Mouse (Mus musculus) kidney, adult 9 months (tissue): ENCODE measurements around the gene Gm6205.
"Not testable (repeated sequence)": the region's sequence is repeated elsewhere in the genome, so short reads cannot be mapped to it uniquely, and the experiment has no call there.

Experiments
- DNase-seq: peaks from one replicate; pipeline ENCODE4 v3.0.0; 2022

Gm6205 gene

DNA sequence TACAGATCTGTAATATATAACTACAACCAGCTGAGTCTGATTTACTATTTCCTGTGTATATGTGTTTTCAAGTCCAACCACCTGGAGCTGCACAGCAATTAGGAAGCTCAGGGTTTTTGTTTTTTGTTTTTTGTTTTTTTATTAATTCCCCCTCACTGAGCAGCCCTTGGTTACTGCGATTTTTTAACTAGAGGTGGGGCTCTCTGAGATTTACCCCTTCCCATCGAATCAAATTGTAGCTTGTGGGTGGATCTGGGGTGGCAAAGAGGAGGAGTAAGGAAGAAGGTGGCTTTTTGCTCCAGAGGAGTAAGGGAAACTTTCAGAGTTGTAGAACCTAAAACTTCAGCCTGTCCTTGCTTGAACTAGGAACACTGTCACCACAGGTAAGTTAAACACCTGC, at the start of gene Gm6205:
Gene Gm6205 (plus strand): TSS at position 301 of the 400 bp plus-strand sequence.
- DNase-seq: not testable (repeated sequence)

DNA sequence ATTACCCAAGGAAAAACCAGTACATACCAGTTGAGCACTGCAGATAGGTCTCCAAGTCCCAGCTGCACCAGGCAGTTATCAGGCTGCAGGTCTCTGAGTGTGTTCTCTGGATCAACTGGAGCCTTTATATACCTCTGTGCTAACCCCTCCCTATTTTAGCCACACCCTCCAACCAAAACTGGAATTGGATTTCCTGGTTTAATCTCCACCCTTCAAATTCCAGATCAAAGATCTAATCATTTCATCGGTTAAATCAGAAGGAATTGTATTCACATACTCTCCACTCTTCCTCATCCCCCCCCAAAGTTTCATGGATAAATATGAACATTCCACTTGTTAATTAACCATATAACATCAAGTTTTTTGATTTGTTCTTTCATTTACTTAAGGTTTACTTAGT, 31.9 kb upstream of the Gm6205 start, which contains the start of gene Gm3147:
Gene Gm3147 (minus strand): TSS at position 101 of the 400 bp plus-strand sequence.
- DNase-seq: not testable (repeated sequence)

DNA sequence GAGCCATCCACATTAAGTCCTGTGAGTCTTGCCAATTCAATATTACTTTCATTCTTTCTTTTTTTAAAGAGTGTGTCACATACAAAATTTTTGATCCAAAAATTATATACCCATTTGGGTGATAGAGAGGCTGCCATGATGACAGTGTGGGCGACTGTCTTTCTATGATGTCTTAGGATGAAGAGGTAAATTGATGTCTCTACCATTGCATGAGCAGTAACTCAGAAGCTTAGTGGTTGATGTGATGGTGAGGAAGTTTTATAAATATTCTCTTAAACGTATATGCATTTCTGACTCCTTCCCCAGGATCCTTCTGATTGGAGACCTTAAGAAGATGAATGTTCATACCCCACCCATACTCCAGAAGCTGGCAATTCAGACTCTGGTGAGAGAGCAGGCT, 24.5 kb upstream of the Gm6205 start, which contains the start of gene Gm6509:
Gene Gm6509 (plus strand): TSS at position 301 of the 400 bp plus-strand sequence.
- not testable (repeated sequence) for DNase-seq
